In the genomic region with DNA sequence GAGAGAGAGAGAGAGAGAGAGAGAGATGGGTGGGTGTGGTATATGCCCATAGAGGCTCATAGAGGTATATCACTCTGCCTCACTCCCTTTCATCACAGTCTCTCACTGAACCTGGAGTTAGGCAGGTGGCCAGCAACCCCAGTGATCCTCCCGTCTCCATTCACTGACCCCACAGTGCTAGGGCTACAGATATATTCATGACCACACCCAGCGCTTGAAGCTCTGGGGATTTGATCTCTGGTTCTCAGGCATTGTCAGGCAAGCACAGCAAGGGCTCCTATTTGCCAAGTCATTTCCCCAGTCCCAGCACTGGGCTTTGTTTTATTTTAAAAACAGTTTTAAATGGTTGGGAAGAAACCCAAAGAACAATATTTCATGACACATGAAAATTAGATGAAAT, we compare ENCODE assay signal across 10 mouse cellular contexts. TPM values are rescaled to one million over a fixed set of nuclear protein-coding genes. Genes with fewer than 3 reads are reported as not detected.
DNase-seq lines count a peak whose midpoint lies in the region.
"Had no signal": no experiment of that assay in that cellular context is flagged by ENCODE, and none has a peak within 500 bp of the region (broad histone marks: within the 10 kb centered on the region; RNA-seq: fewer than 3 reads in every experiment).

No protein-coding gene starts in this region.

- DNase-seq in urinary bladder, postnatal 14 days (ENCODE audit: low spot score), result peak; percentile 16
- DNase-seq in urinary bladder, postnatal 4 days (ENCODE audit: low spot score in 2 of 2), result no peak
- DNase-seq in gastrocnemius, adult 8-10 months (ENCODE audit: low spot score in 2 of 2), result peak; percentile 54 to 70
- DNase-seq in liver, result peak; percentile 56
- peak; percentile 68 for DNase-seq in skeletal muscle tissue, adult 2 months (ENCODE audit: low read depth, low spot score)
- no peak for DNase-seq in kidney, postnatal 10 days
- DNase-seq in layer of hippocampus, adult 9-10 months (ENCODE audit: low spot score), result no peak
- no peak for DNase-seq in embryo, embryonic 11 days
- DNase-seq: cerebellum, adult 9-10 months; right cerebral cortex, postnatal 14 days had no signal

RNA-seq across cellular contexts. Expression of a gene that starts 25.8 kb away (rescaled TPM):
- total RNA-seq in gastrocnemius, adult 8-10 months (2022), result 1 to 10 TPM; 3.4 to 9.1 (median 4.6) TPM

Comparison
In these comparisons a context has a peak if more than half of its experiments do, and no peak if none do; other contexts are left out.
1. DNase-seq: peak in urinary bladder, postnatal 14 days (single experiment), gastrocnemius, adult 8-10 months (2 of 2), liver (single experiment) and skeletal muscle tissue, adult 2 months (single experiment); none in urinary bladder, postnatal 4 days (0 of 2), kidney, postnatal 10 days (single experiment), layer of hippocampus, adult 9-10 months (single experiment) and embryo, embryonic 11 days (single experiment).